ENCODE assay signal across 10 mouse cellular contexts in the genomic region with DNA sequence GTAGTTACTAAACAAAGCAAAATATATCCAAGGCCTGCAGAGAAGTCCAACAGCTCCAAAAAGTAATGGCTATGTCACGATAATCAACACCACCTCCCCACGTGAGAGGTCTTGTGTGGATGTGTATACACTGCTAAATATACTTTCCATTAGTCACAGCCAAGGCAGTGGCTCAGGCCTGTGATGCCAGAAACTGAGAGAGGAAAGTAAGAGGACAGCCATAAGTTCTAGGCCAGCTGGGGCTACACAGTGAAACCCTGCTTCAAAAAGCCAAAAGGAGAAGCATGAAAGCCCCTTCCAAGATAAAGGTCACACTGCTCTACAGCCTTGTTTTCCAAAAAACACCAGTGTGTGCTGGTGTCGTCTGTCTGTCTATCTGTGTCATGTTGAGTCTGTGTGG. TPM values are rescaled to one million over a fixed set of nuclear protein-coding genes. Genes with fewer than 3 reads are reported as not detected.
A peak's percentile ranks its signal among the peaks of the same experiment; 100 is the strongest.
DNase-seq lines count a peak whose midpoint lies in the region; ATAC-seq lines count a peak whose summit lies in the region.
"Had no signal": no experiment of that assay in that cellular context is flagged by ENCODE, and none has a peak within 500 bp of the region (broad histone marks: within the 10 kb centered on the region; RNA-seq: fewer than 3 reads in every experiment).

No protein-coding gene starts in this region.

- ATAC-seq in intestine, embryonic 16.5 days = peak; percentile 33; the same call in 1 of the 2 replicates
- no peak for ATAC-seq in stomach, embryonic 15.5 days (ENCODE audit: insufficient read depth, low FRiP score, low read depth)

- DNase-seq in gastrocnemius, adult 18-20 months (ENCODE audit: low spot score) = peak; percentile 73
- DNase-seq in gastrocnemius, postnatal 36 days = no peak
- peak; percentile 23 for DNase-seq in right cerebral cortex, adult 18-20 months
- DNase-seq in right cerebral cortex, postnatal 10 days (ENCODE audit: low spot score in 2 of 2) = no peak
- DNase-seq in c-Kit-positive CD71-positive TER-119-positive erythroid progenitor cells, embryonic 14.5 days (ENCODE audit: low spot score) = no peak
- no peak for DNase-seq in left cerebral cortex, postnatal 4 days
- DNase-seq: adrenal gland, postnatal 25 days; right cerebral cortex, postnatal 14 days had no signal

- intact Hi-C loops in gastrocnemius, postnatal 36 days (cut with DNase I) = no loop called here
- intact Hi-C loops in left cerebral cortex, postnatal 4 days (cut with DNase I) = no loop called here

- WGBS in intestine, embryonic 16.5 days = 53% methylated on average over 3 of the region's 3 CpGs
- WGBS in stomach, embryonic 15.5 days = 55% methylated on average over 3 of the region's 3 CpGs

- peak overlapping the region; percentile 58 for H3K27ac ChIP-seq in intestine, embryonic 16.5 days (ENCODE audit: low read length)
- H3K27ac ChIP-seq in stomach, embryonic 15.5 days = peak overlapping the region; percentile 75

- H3K9me3 ChIP-seq in intestine, embryonic 16.5 days (ENCODE audit: control insufficient read depth, low read length) = no peaks in the 10 kb centered on the region
- H3K9me3 ChIP-seq in stomach, embryonic 15.5 days = no peaks in the 10 kb centered on the region

- H3K4me3 ChIP-seq in intestine, embryonic 16.5 days (ENCODE audit: low read length) = no peak overlapping the region
- no peak overlapping the region for H3K4me3 ChIP-seq in stomach, embryonic 15.5 days (replicated peaks)

- H3K4me1 ChIP-seq in intestine, embryonic 16.5 days (ENCODE audit: control insufficient read depth, insufficient read depth, low read length) = 0 out of 2 replicates have a peak, but pooled peaks cover 4% of the 10 kb centered on the region
- H3K4me1 ChIP-seq in stomach, embryonic 15.5 days = peaks cover 4% of the 10 kb centered on the region; the same call in 1 of the 2 replicates

- H3K27me3 ChIP-seq in intestine, embryonic 16.5 days (replicated peaks; ENCODE audit: control insufficient read depth, insufficient read depth, low read length) = no peaks in the 10 kb centered on the region
- H3K27me3 ChIP-seq in stomach, embryonic 15.5 days (replicated peaks) = no peaks in the 10 kb centered on the region

- no peaks in the 10 kb centered on the region for H3K36me3 ChIP-seq in intestine, embryonic 16.5 days (ENCODE audit: control insufficient read depth, insufficient read depth, low read length)
- H3K36me3 ChIP-seq in stomach, embryonic 15.5 days = no peaks in the 10 kb centered on the region

- H3K4me2 ChIP-seq in intestine, embryonic 16.5 days (ENCODE audit: low read depth, low read length) = no peak overlapping the region
- no peak overlapping the region for H3K4me2 ChIP-seq in stomach, embryonic 15.5 days

- H3K9ac ChIP-seq in intestine, embryonic 16.5 days (ENCODE audit: low read depth, low read length) = no peak overlapping the region
- H3K9ac ChIP-seq in stomach, embryonic 15.5 days = no peak overlapping the region

RNA-seq across cellular contexts. Expression of a gene that starts 22.8 kb away (rescaled TPM):
- 100 to 1,000 TPM; 326 to 336 TPM for total RNA-seq in gastrocnemius, adult 18-20 months (2021)
- 100 to 1,000 TPM; 264 to 276 TPM for total RNA-seq in gastrocnemius, postnatal 36 days (2021)
- polyA plus RNA-seq in intestine, embryonic 16.5 days (2015; fragmentation: Nextera tagmentation; extraction: Ambion mirVana) = 20.6 and 23.7 TPM in 2 replicates
- 41.3 and 41.4 TPM in 2 replicates for polyA plus RNA-seq in stomach, embryonic 15.5 days (2015; fragmentation: Nextera tagmentation; extraction: Ambion mirVana)
- 100 to 1,000 TPM; 154 to 158 TPM for total RNA-seq in left cerebral cortex, postnatal 4 days (2021)

RNA-seq across cellular contexts. Expression of a gene that starts 59.3 kb away (rescaled TPM):
- 10 to 100 TPM; 16.2 to 18.0 TPM for total RNA-seq in gastrocnemius, adult 18-20 months (2021)
- 10 to 100 TPM in 1 of 2 experiments, 1 to 10 TPM in 1; 9.9 to 17.6 TPM for total RNA-seq in gastrocnemius, postnatal 36 days (2021)
- polyA plus RNA-seq in intestine, embryonic 16.5 days (2015; fragmentation: Nextera tagmentation; extraction: Ambion mirVana) = 50.9 and 54.8 TPM in 2 replicates
- polyA plus RNA-seq in stomach, embryonic 15.5 days (2015; fragmentation: Nextera tagmentation; extraction: Ambion mirVana) = 65.8 and 73.7 TPM in 2 replicates
- 10 to 100 TPM; 66.3 to 70.9 TPM for total RNA-seq in left cerebral cortex, postnatal 4 days (2021)

Comparison
In these comparisons a context has a peak if more than half of its experiments do, and no peak if none do; other contexts are left out.
1. DNase-seq: peak in gastrocnemius, adult 18-20 months (single experiment) and right cerebral cortex, adult 18-20 months (single experiment); none in gastrocnemius, postnatal 36 days (0 of 2), right cerebral cortex, postnatal 10 days (0 of 2), c-Kit-positive CD71-positive TER-119-positive erythroid progenitor cells, embryonic 14.5 days (single experiment) and left cerebral cortex, postnatal 4 days (single experiment).